16 mouse cellular contexts compared by ENCODE assay signal in genomic region chr5:74244406-74245019, GRCm38 (mm10). TPM values are rescaled to one million over a fixed set of nuclear protein-coding genes. Genes with fewer than 3 reads are reported as not detected.
A peak's percentile ranks its signal among the peaks of the same experiment; 100 is the strongest.
DNase-seq lines count a peak whose midpoint lies in the region; ATAC-seq and TF ChIP-seq lines count a peak whose summit lies in the region.
"Had no signal": no experiment of that assay in that cellular context is flagged by ENCODE, and none has a peak within 500 bp of the region (broad histone marks: within the 10 kb centered on the region; RNA-seq: fewer than 3 reads in every experiment).

No protein-coding gene starts in this region.

- intact Hi-C loops in gastrocnemius, postnatal 14 days (cut with DNase I; ENCODE audit: low total_unique reads) = no loop called here

- no peaks in the 10 kb centered on the region for H3K9me3 ChIP-seq in liver, postnatal 0 days (ENCODE audit: low read length)
- H3K9me3 ChIP-seq in liver, embryonic 12.5 days (replicated peaks) = no peaks in the 10 kb centered on the region
- H3K9me3 ChIP-seq: embryonic facial prominence, embryonic 13.5 days; forebrain, embryonic 12.5 days; G1E had no signal

- 79% methylated on average over 14 of the region's 14 CpGs for WGBS in liver, postnatal 0 days (ENCODE audit: insufficient replicate concordance)
- WGBS in liver, embryonic 12.5 days (ENCODE audit: insufficient replicate concordance) = 81% methylated on average over 14 of the region's 14 CpGs

- H3K4me3 ChIP-seq in liver, postnatal 0 days (ENCODE audit: low read depth, low read length) = no peak overlapping the region
- H3K4me3 ChIP-seq in liver, embryonic 12.5 days = no peak overlapping the region
- H3K4me3 ChIP-seq: embryonic facial prominence, embryonic 13.5 days; forebrain, embryonic 12.5 days had no signal

- DNase-seq in gastrocnemius, postnatal 14 days = peak; percentile 18
- no peak for DNase-seq in gastrocnemius, adult 18-20 months (ENCODE audit: low spot score)
- DNase-seq in liver, postnatal 0 days = peak; percentile 65
- peak; percentile 62 to 66 for DNase-seq in cerebellum, adult 18-20 months
- DNase-seq in gonadal fat pad, adult 2 months (ENCODE audit: low read depth) = peak; percentile 74
- DNase-seq: adrenal gland, postnatal 25 days; kidney, postnatal 14 days; layer of hippocampus, adult 9-11 months; spleen, adult 18-20 months had no signal

- H3K4me1 ChIP-seq in liver, postnatal 0 days (ENCODE audit: insufficient read depth) = peaks cover 2% of the 10 kb centered on the region
- no peaks in the 10 kb centered on the region for H3K4me1 ChIP-seq in liver, embryonic 12.5 days

- H3K4me2 ChIP-seq in liver, postnatal 0 days (ENCODE audit: low read depth, low read length) = no peak overlapping the region
- no peak overlapping the region for H3K4me2 ChIP-seq in liver, embryonic 12.5 days
- H3K4me2 ChIP-seq: embryonic facial prominence, embryonic 13.5 days; forebrain, embryonic 12.5 days had no signal

- TF ChIP-seq CTCF in liver, postnatal 0 days (IDR thresholded peaks at IDR 0.05; ENCODE audit: low read depth) = no peak

- H3K9ac ChIP-seq in liver, postnatal 0 days (replicated peaks) = no peak overlapping the region
- H3K9ac ChIP-seq in liver, embryonic 12.5 days = no peak overlapping the region
- H3K9ac ChIP-seq: embryonic facial prominence, embryonic 13.5 days; forebrain, embryonic 12.5 days; liver, embryonic 14.5 days had no signal

- no peaks in the 10 kb centered on the region for H3K36me3 ChIP-seq in liver, postnatal 0 days (replicated peaks; ENCODE audit: insufficient read depth, low read length)
- H3K36me3 ChIP-seq in liver, embryonic 12.5 days = no peaks in the 10 kb centered on the region
- H3K36me3 ChIP-seq: embryonic facial prominence, embryonic 13.5 days; forebrain, embryonic 12.5 days had no signal

- TF ChIP-seq EP300 in liver, postnatal 0 days (IDR thresholded peaks at IDR 0.05; ENCODE audit: low read depth) = peak; percentile 34; the same call in 1 of the 2 replicates

- no peak overlapping the region for H3K27ac ChIP-seq in liver, postnatal 0 days (ENCODE audit: low read depth)
- no peak overlapping the region for H3K27ac ChIP-seq in liver, embryonic 12.5 days
- H3K27ac ChIP-seq: embryonic facial prominence, embryonic 13.5 days; forebrain, embryonic 12.5 days; liver, embryonic 14.5 days had no signal

- peak; percentile 82 for ATAC-seq in liver, postnatal 0 days
- no peak for ATAC-seq in liver, embryonic 12.5 days
- no peak for ATAC-seq in frontal cortex, adult (ENCODE audit: low TSS enrichment)
- ATAC-seq: inflammation-experienced regulatory T-cells, adult 6 months had no signal

- H3K27me3 ChIP-seq in liver, postnatal 0 days (ENCODE audit: insufficient read depth, low read length) = no peaks in the 10 kb centered on the region
- no peaks in the 10 kb centered on the region for H3K27me3 ChIP-seq in liver, embryonic 12.5 days (replicated peaks)
- H3K27me3 ChIP-seq: embryonic facial prominence, embryonic 13.5 days; forebrain, embryonic 12.5 days had no signal

RNA-seq across cellular contexts. Expression of gene Rasl11b, which starts 49.4 kb away (rescaled TPM):
- total RNA-seq in gastrocnemius, postnatal 14 days (2021) = 1 to 10 TPM; 4.1 to 5.3 TPM
- 1 to 10 TPM; 2.8 to 4.7 TPM for total RNA-seq in gastrocnemius, adult 18-20 months (2021)
- polyA plus RNA-seq in liver, postnatal 0 days (2015; fragmentation: Nextera tagmentation; extraction: Ambion mirVana) = 9.4 and 9.6 TPM in 2 replicates
- 5.9 and 7.0 TPM in 2 replicates for polyA plus RNA-seq in liver, embryonic 12.5 days (2016; fragmentation: Nextera tagmentation; extraction: Ambion mirVana)
- polyA plus RNA-seq in gonadal fat pad, adult 2 months (2012; rRNA removed) = 28.7 and 36.2 TPM in 2 replicates
